22 mouse cellular contexts compared by ENCODE assay signal in genomic region chr16:76634196-76634698, GRCm38 (mm10).
"Had no signal": no experiment of that assay in that cellular context is flagged by ENCODE, and none has a peak within 500 bp of the region (broad histone marks: within the 10 kb centered on the region; RNA-seq: fewer than 3 reads in every experiment).

No protein-coding gene starts in this region.

- H3K36me3 ChIP-seq: kidney, embryonic 15.5 days; liver, embryonic 13.5 days; midbrain, embryonic 12.5 days; midbrain, embryonic 15.5 days; neural tube, embryonic 12.5 days; neural tube, embryonic 15.5 days had no signal

- H3K27ac ChIP-seq: kidney, embryonic 15.5 days; left cerebral cortex, adult 2 months; liver, embryonic 13.5 days; midbrain, embryonic 12.5 days; midbrain, embryonic 15.5 days; neural tube, embryonic 12.5 days; neural tube, embryonic 15.5 days; stomach, postnatal 0 days had no signal

- H3K9me3 ChIP-seq: kidney, embryonic 15.5 days; liver, embryonic 13.5 days; midbrain, embryonic 12.5 days; midbrain, embryonic 15.5 days; neural tube, embryonic 12.5 days; neural tube, embryonic 15.5 days had no signal

- DNase-seq: kidney, adult 8-10 months; kidney, postnatal 10 days; kidney, postnatal 36 days; layer of hippocampus, adult 9-11 months; left cerebral cortex, postnatal 4 days; liver, embryonic 13.5 days; lung, adult 2 months; lung, postnatal 14 days; lung, postnatal 4 days; right cerebral cortex, adult 18-20 months; right cerebral cortex, postnatal 14 days; right cerebral cortex, postnatal 4 days; thymus, adult 2 months; thymus, postnatal 14 days; thymus, postnatal 4 days had no signal

- H3K9ac ChIP-seq: kidney, embryonic 15.5 days; liver, embryonic 13.5 days; midbrain, embryonic 12.5 days; midbrain, embryonic 15.5 days; neural tube, embryonic 12.5 days; neural tube, embryonic 15.5 days had no signal

- ATAC-seq: midbrain, embryonic 15.5 days had no signal

- H3K4me2 ChIP-seq: kidney, embryonic 15.5 days; liver, embryonic 13.5 days; midbrain, embryonic 12.5 days; midbrain, embryonic 15.5 days; neural tube, embryonic 12.5 days; neural tube, embryonic 15.5 days had no signal

- H3K27me3 ChIP-seq: kidney, embryonic 15.5 days; liver, embryonic 13.5 days; midbrain, embryonic 12.5 days; midbrain, embryonic 15.5 days; neural tube, embryonic 12.5 days; neural tube, embryonic 15.5 days had no signal

- H3K4me3 ChIP-seq: kidney, embryonic 15.5 days; left cerebral cortex, adult 2 months; liver, embryonic 13.5 days; midbrain, embryonic 12.5 days; midbrain, embryonic 15.5 days; neural tube, embryonic 12.5 days; neural tube, embryonic 15.5 days had no signal

- H3K4me1 ChIP-seq: kidney, embryonic 15.5 days; liver, embryonic 13.5 days; midbrain, embryonic 12.5 days; midbrain, embryonic 15.5 days; neural tube, embryonic 12.5 days; neural tube, embryonic 15.5 days had no signal
